Mouse (Mus musculus) MEL (cell line): ENCODE results near the gene Slc12a4. TPM values are rescaled to one million over a fixed set of nuclear protein-coding genes. Genes with fewer than 3 reads are reported as not detected.
"Not testable (repeated sequence)": the region's sequence is repeated elsewhere in the genome, so short reads cannot be mapped to it uniquely, and the experiment has no call there.

Source experiments
- DNase-seq: peaks from one replicate; pipeline ENCODE4 v3.0.0; 2011; ENCODE audit warnings: low read depth, low spot score
- H3K27ac ChIP-seq: 2 replicates; pipeline ENCODE4 v1.5.1; 2012; ENCODE audit warnings: low read depth, mild to moderate bottlenecking, control low read depth, low read length, moderate library complexity; ENCODE audit not compliant: control insufficient read depth
- H3K27me3 ChIP-seq, 2 experiments: fragments of 150-350 bp in 1 of 2; sonication (generic) in 1 of 2; 2 replicates each; pipeline ENCODE4 v1.6.1; 2012; ENCODE audit warnings: low read length in 2 of 2, mild to moderate bottlenecking in 2 of 2, improper control_type of control experiment in 1 of 2, moderate library complexity in 1 of 2; ENCODE audit not compliant: insufficient read depth in 2 of 2, control insufficient read depth in 1 of 2
- H3K36me3 ChIP-seq, 2 experiments: 2 replicates each; pipeline ENCODE4 v1.6.1; 2012 to 2014; ENCODE audit warnings: low read length in 2 of 2, improper control_type of control experiment in 1 of 2, inconsistent platforms in 1 of 2, mild to moderate bottlenecking in 1 of 2; ENCODE audit not compliant: insufficient read depth in 2 of 2, control insufficient read depth in 1 of 2
- H3K4me1 ChIP-seq, 2 experiments: fragments of 150-350 bp in 1 of 2; sonication (generic) in 1 of 2; 2 replicates each; pipeline ENCODE4 v1.6.1; 2012; ENCODE audit warnings: low read length in 2 of 2, improper control_type of control experiment in 1 of 2, mild to moderate bottlenecking in 1 of 2; ENCODE audit not compliant: insufficient read depth in 2 of 2, control insufficient read depth in 1 of 2
- H3K4me3 ChIP-seq, 2 experiments: fragments of 150-350 bp in 1 of 2; sonication (generic) in 1 of 2; 2 replicates each; pipeline ENCODE4 v1.5.1; 2012; ENCODE audit warnings: low read depth in 2 of 2, low read length in 2 of 2, mild to moderate bottlenecking in 2 of 2, moderate library complexity in 2 of 2, control low read depth in 1 of 2, improper control_type of control experiment in 1 of 2; ENCODE audit not compliant: control insufficient read depth in 1 of 2, insufficient read depth in 1 of 2
- H3K79me2 ChIP-seq: 2 replicates; pipeline ENCODE4 v1.6.1; 2012; ENCODE audit warnings: mild to moderate bottlenecking, low read length, moderate library complexity; ENCODE audit not compliant: control insufficient read depth, poor library complexity, insufficient read depth
- H3K9ac ChIP-seq: 2 replicates; pipeline ENCODE4 v1.6.1; 2012; ENCODE audit warnings: low read depth, mild to moderate bottlenecking, control low read depth, low read length, moderate library complexity; ENCODE audit not compliant: control insufficient read depth, poor library complexity, severe bottlenecking
- H3K9me3 ChIP-seq: fragments of 150-350 bp; sonication (generic); replicated peaks from 2 replicates; pipeline ENCODE4 v1.6.1; 2012; ENCODE audit warnings: mild to moderate bottlenecking, low read length, improper control_type of control experiment, moderate library complexity; ENCODE audit not compliant: insufficient read depth
- CHD2 ChIP-seq: IDR thresholded peaks from 2 replicates; pipeline ENCODE4 v1.6.1; 2011; ENCODE audit warnings: low read length, improper control_type of control experiment
- ELF1 ChIP-seq: IDR thresholded peaks from 2 replicates; pipeline ENCODE4 v1.6.1; 2014; ENCODE audit warnings: low read depth, mild to moderate bottlenecking, inconsistent platforms, low read length, improper control_type of control experiment, moderate library complexity
- EP300 ChIP-seq, 2 experiments: IDR thresholded peaks; 2 replicates each; pipeline ENCODE4 v1.6.1; 2011; ENCODE audit warnings: improper control_type of control experiment in 2 of 2, low read length in 2 of 2, low read depth in 1 of 2, mild to moderate bottlenecking in 1 of 2
- ETS1 ChIP-seq: IDR thresholded peaks from 2 replicates; pipeline ENCODE4 v1.6.1; 2012; ENCODE audit warnings: low read depth, mild to moderate bottlenecking, inconsistent platforms, low read length, improper control_type of control experiment, moderate library complexity
- GABPA ChIP-seq: IDR thresholded peaks from 2 replicates; pipeline ENCODE4 v1.6.1; 2012; ENCODE audit warnings: low read depth, mild to moderate bottlenecking, inconsistent platforms, low read length, improper control_type of control experiment, moderate library complexity
- GATA1 ChIP-seq: IDR thresholded peaks from 2 replicates; pipeline ENCODE4 v1.6.1; 2011; ENCODE audit warnings: low read depth, low read length, improper control_type of control experiment
- HCFC1 ChIP-seq: IDR thresholded peaks from 2 replicates; pipeline ENCODE4 v1.6.1; 2012; ENCODE audit warnings: low read depth, mild to moderate bottlenecking, inconsistent platforms, low read length, improper control_type of control experiment, moderate library complexity
- MAZ ChIP-seq: IDR thresholded peaks from 2 replicates; pipeline ENCODE4 v1.6.1; 2012; ENCODE audit warnings: low read depth, mild to moderate bottlenecking, inconsistent platforms, low read length, improper control_type of control experiment
- NELFE ChIP-seq: IDR thresholded peaks from 2 replicates; pipeline ENCODE4 v1.6.1; 2011; ENCODE audit warnings: low read depth, low read length, improper control_type of control experiment
- POLR2A ChIP-seq, 2 experiments: IDR thresholded peaks; 2 replicates each; pipeline ENCODE4 v1.6.1; 2011 to 2012; ENCODE audit warnings: low read length in 2 of 2, mild to moderate bottlenecking in 2 of 2, control low read depth in 1 of 2, improper control_type of control experiment in 1 of 2, low read depth in 1 of 2, moderate library complexity in 1 of 2; ENCODE audit not compliant: control insufficient read depth in 1 of 2, insufficient read depth in 1 of 2, poor library complexity in 1 of 2
- RCOR1 ChIP-seq: IDR thresholded peaks from 2 replicates; pipeline ENCODE4 v1.6.1; 2012; ENCODE audit warnings: low read depth, mild to moderate bottlenecking, inconsistent platforms, low read length, improper control_type of control experiment
- SIN3A ChIP-seq: IDR thresholded peaks from 2 replicates; pipeline ENCODE4 v1.6.1; 2012; ENCODE audit warnings: low read length, improper control_type of control experiment, inconsistent platforms
- TAL1 ChIP-seq: IDR thresholded peaks from 2 replicates; pipeline ENCODE4 v1.6.1; 2012; ENCODE audit warnings: mild to moderate bottlenecking, inconsistent platforms, low read length, moderate library complexity, mixed read lengths
- TBP ChIP-seq: IDR thresholded peaks from 2 replicates; pipeline ENCODE4 v1.8.0; 2011; ENCODE audit warnings: low read depth, low read length, improper control_type of control experiment
- TCF12 ChIP-seq: IDR thresholded peaks from 2 replicates; pipeline ENCODE4 v1.6.1; 2014; ENCODE audit warnings: low read depth, mild to moderate bottlenecking, inconsistent platforms, low read length, improper control_type of control experiment, moderate library complexity
- USF1 ChIP-seq: IDR thresholded peaks from 2 replicates; pipeline ENCODE4 v1.6.1; 2014; ENCODE audit warnings: low read depth, mild to moderate bottlenecking, inconsistent platforms, low read length, improper control_type of control experiment, moderate library complexity
- ZMIZ1 ChIP-seq: IDR thresholded peaks from 2 replicates; pipeline ENCODE4 v1.6.1; 2012; ENCODE audit warnings: low read depth, mild to moderate bottlenecking, inconsistent platforms, low read length, improper control_type of control experiment, moderate library complexity
- ZNF384 ChIP-seq: IDR thresholded peaks from 2 replicates; pipeline ENCODE4 v1.6.1; 2012; ENCODE audit warnings: low read depth, mild to moderate bottlenecking, inconsistent platforms, low read length, improper control_type of control experiment
- polyA plus RNA-seq, 2 experiments: library from polyadenylated mRNA; stranded (reverse) in 1 of 2; unstranded in 1 of 2; fragments of >175 nt in 1 of 2; fragments of >200 nt in 1 of 2; gene quantifications; 2 replicates each; pipeline versions ENCODE4 v1.2.1 to v1.2.4; 2012; ENCODE audit warnings: low replicate concordance in 2 of 2, low read depth in 1 of 2; ENCODE audit not compliant: insufficient read length in 2 of 2, insufficient read depth in 1 of 2, missing spikeins in 1 of 2
- total RNA-seq: library from RNA; depleted of rRNA; stranded (reverse); fragments of 300-350 nt; gene quantifications from 2 replicates; pipeline ENCODE4 v1.2.3, GENCODE M21; 2012; rRNA removed

Gene Slc12a4
- total RNA-seq (22.2 and 25.6 TPM in 2 replicates), polyA plus RNA-seq (10 to 100 TPM in 1 of 2 experiments, not detected in 1; 32.3 TPM)

GRCm38 (mm10) chr8:105965905-105966341, at the start of gene Slc12a4:
Gene Slc12a4, minus strand, starts transcription at chr8:105966097.
- Histone ChIP-seq H3K9ac (peak within 1 kb of the TSS; percentile 93), H3K36me3 (peaks cover 0 to 8% of the 10 kb centered on the region in 2 experiments; a peak in 2 of 4 replicates), H3K4me1 (peaks cover 5 to 29% of the 10 kb centered on the region in 2 experiments; a peak in 3 of 4 replicates), H3K4me3 (peak within 1 kb of the TSS; percentile 90), H3K27me3 (no peaks in the 10 kb centered on the region), H3K79me2 (peaks cover 20% of the 10 kb centered on the region), H3K27ac (peak within 1 kb of the TSS; percentile 96)
- peak; percentile 89 for DNase-seq
- TF ChIP-seq GATA1 (no peak), NELFE (peak; percentile 81; the same call in 1 of the 2 replicates), RCOR1 (0 out of 2 replicates have a peak, but pooled peaks have one; percentile 7), ELF1 (peak; percentile 65), USF1 (0 out of 2 replicates have a peak, but pooled peaks have one; percentile 4), TCF12 (peak; percentile 27), ZMIZ1 (peak; percentile 47; the same call in 1 of the 2 replicates), MAZ (peak; percentile 82; the same call in 1 of the 2 replicates), CHD2 (no peak), GABPA (no peak), HCFC1 (peak; percentile 48; the same call in 1 of the 2 replicates), POLR2A (IDR thresholded peaks at IDR 0.05; ENCODE audit: control insufficient read depth in 1 of 2, insufficient read depth in 1 of 2, low read depth in 1 of 2, low read length in 2 of 2, poor library complexity in 1 of 2) (peak; percentile 83 to 93), ETS1 (peak; percentile 16; the same call in 1 of the 2 replicates), ZNF384 (0 out of 2 replicates have a peak, but pooled peaks have one; percentile 10)
- TF ChIP-seq, all 39 proteins: peak for 11
- no peaks in the 10 kb centered on the region for H3K9me3 ChIP-seq

GRCm38 (mm10) chr8:106012203-106012602, 46.3 kb upstream of the Slc12a4 start:
- peak overlapping the region; percentile 88 for H3K9ac ChIP-seq
- peaks cover 7 to 21% of the 10 kb centered on the region in 2 experiments for H3K4me1 ChIP-seq
- H3K36me3 ChIP-seq = peaks cover 0 to 24% of the 10 kb centered on the region in 2 experiments; a peak in 3 of 4 replicates
- peak; percentile 33 for TF ChIP-seq TAL1
- peak in 1 of 2 experiments; percentile 58; a peak in 1 of 4 replicates for TF ChIP-seq EP300 (IDR thresholded peaks at IDR 0.05; ENCODE audit: low read depth in 1 of 2, low read length in 2 of 2)
- TF ChIP-seq SIN3A = peak; percentile 41
- peak; percentile 92 for TF ChIP-seq TBP
- TF ChIP-seq ZNF384 = peak; percentile 29; the same call in 1 of the 2 replicates
- peak; percentile 63 for TF ChIP-seq GATA1
- TF ChIP-seq TCF12 = peak; percentile 42; the same call in 1 of the 2 replicates
- DNase-seq = peak; percentile 63
- H3K27me3 ChIP-seq, H3K9me3 ChIP-seq: not testable (repeated sequence)
- H3K79me2 ChIP-seq = peaks cover 16% of the 10 kb centered on the region
- H3K27ac ChIP-seq = peak overlapping the region; percentile 82
- H3K4me3 ChIP-seq = peak overlapping the region; percentile 66 to 92
